Mouse (Mus musculus) thymus, adult 2 months (tissue): ENCODE measurements around the gene Ndufc1. TPM values are rescaled to one million over a fixed set of nuclear protein-coding genes. Genes with fewer than 3 reads are reported as not detected.
"Not testable (repeated sequence)": the region's sequence is repeated elsewhere in the genome, so short reads cannot be mapped to it uniquely, and the experiment has no call there.

Source experiments
- DNase-seq: peaks from one replicate; pipeline ENCODE4 v3.0.0; 2021
- H3K27ac ChIP-seq: fragments of 200-500 bp; 2 replicates; pipeline ENCODE4 v1.5.1; 2012; ENCODE audit warnings: low read length, control low read depth; ENCODE audit not compliant: control insufficient read depth, insufficient read depth
- H3K27me3 ChIP-seq: fragments of 200-500 bp; 2 replicates; pipeline ENCODE4 v1.6.1; 2012; ENCODE audit warnings: mild to moderate bottlenecking, low read length, moderate library complexity, mixed read lengths; ENCODE audit not compliant: control insufficient read depth, insufficient read depth
- H3K36me3 ChIP-seq: fragments of 200-500 bp; 2 replicates; pipeline ENCODE4 v1.6.1; 2012; ENCODE audit warnings: mild to moderate bottlenecking, low read length, moderate library complexity; ENCODE audit not compliant: control insufficient read depth, insufficient read depth
- H3K4me1 ChIP-seq: fragments of 200-500 bp; replicated peaks from 2 replicates; pipeline ENCODE4 v1.6.1; 2012; ENCODE audit warnings: low read length; ENCODE audit not compliant: control insufficient read depth, insufficient read depth
- H3K4me3 ChIP-seq: fragments of 200-500 bp; 2 replicates; pipeline ENCODE4 v1.5.1; 2012; ENCODE audit warnings: mild to moderate bottlenecking, low read length, control low read depth, moderate library complexity; ENCODE audit not compliant: control insufficient read depth, insufficient read depth
- CTCF ChIP-seq: fragments of 200-500 bp; IDR thresholded peaks from 2 replicates; pipeline ENCODE4 v1.5.1; 2012; ENCODE audit warnings: mild to moderate bottlenecking, control low read depth, low read length, moderate library complexity, borderline replicate concordance; ENCODE audit not compliant: control insufficient read depth, poor library complexity, insufficient read depth; ENCODE audit errors: extremely low read depth
- POLR2A ChIP-seq: fragments of 200-500 bp; IDR thresholded peaks from 2 replicates; pipeline ENCODE4 v1.6.1; 2012; ENCODE audit warnings: mild to moderate bottlenecking, low read length, control low read depth, moderate library complexity; ENCODE audit not compliant: control insufficient read depth, poor library complexity, insufficient read depth; ENCODE audit errors: extremely low read depth
- WGBS: fragments of 180-500 bp; shearing (Covaris S2); methylation state at CpG from one replicate; pipeline ENCODE4 v1.1.7; 2018; 5-methylcytosine and 5-hydroxymethylcytosine counted together
- polyA plus RNA-seq: library from polyadenylated mRNA; depleted of rRNA; stranded (reverse); fragments of >200 nt; gene quantifications from 2 replicates; pipeline ENCODE4 v1.2.3, GENCODE M21; 2012; rRNA removed

The Ndufc1 gene
- 152 and 169 TPM in 2 replicates for polyA plus RNA-seq

DNA sequence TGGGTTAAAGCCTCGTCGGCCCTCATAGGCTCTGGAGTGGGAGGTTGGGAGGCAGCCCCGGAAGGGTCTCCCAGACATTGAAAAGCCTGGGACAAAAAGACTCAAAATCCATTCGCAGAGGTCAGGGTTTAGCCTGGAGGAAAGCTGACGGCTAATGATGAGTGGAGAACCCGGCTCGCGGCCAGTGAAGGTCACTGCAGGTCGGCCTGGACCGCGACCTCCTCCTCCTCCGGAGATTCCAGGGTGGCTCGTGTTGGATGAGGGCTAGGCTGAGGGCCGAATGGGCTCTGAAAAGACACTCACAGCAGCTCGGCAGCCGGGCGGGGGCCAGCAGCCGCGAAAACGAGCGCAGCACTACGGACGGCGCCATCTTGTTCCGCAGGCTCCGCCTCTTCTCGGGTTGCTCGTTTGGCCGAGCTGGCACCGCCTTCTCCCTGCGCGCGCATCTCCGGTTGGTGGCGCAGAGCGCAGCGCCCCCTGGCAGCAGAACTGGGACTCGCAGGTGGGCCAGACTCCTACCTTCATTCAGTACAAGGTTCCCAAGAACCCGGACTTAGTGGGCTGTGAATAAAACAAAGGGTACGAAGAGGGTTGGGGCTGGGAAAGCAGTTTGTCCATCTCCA lies at the start of gene Ndufc1:
TSS of gene Ndufc1 (minus strand) at position 428 of the 623 bp plus-strand sequence.
- under 1% methylated on average over 40 of the region's 40 CpGs for WGBS
- Histone ChIP-seq H3K36me3 (no peaks in the 10 kb centered on the region), H3K4me1 (peaks cover 6% of the 10 kb centered on the region), H3K4me3 (peak within 1 kb of the TSS; percentile 79), H3K27ac (no peak within 1 kb of the TSS), H3K27me3 (no peaks in the 10 kb centered on the region)
- peak; percentile 97 for DNase-seq
- TF ChIP-seq POLR2A (peak; percentile 82; the same call in 1 of the 2 replicates), CTCF (peak; percentile 97)

DNA sequence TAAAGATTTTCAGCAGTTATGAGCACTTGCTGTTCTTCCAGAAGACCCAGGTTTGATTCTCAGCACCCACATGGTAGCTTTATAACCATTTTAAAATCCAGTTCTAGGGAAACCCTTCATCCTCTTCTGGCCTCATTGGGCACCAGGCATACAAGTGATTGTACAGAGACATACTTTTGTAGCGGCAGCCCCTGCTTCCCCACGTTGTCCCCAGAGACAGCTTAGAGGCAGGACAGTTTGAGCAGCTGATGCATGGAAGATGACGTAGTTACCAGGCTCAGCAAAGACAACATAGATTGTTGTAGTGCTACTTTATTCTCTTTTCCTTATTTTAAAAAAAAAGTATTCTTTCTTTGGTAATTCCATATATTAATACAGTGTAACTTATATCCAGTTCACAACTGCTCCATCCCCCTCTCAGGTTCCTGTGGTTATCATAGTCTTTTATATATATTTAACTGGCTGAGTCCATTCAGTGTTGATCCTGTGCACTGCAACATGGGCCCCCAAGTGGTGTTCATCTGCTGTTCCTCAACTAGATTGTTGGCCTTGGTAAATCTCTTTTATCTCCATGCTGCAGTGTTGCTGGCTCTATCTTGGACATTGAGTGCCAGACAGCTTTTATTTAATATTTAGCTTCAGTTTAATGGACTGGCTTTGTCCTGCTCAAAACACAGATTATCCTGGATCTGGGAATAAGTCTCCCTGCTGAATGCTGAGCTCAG lies 26.2 kb upstream of the Ndufc1 start:
- Histone ChIP-seq H3K27me3 (no peaks in the 10 kb centered on the region), H3K36me3 (peaks cover 19% of the 10 kb centered on the region), H3K27ac (no peak overlapping the region), H3K4me1 (no peaks in the 10 kb centered on the region), H3K4me3 (no peak overlapping the region)
- TF ChIP-seq POLR2A (no peak), CTCF (no peak)
- 92% methylated on average over 3 of the region's 3 CpGs for WGBS
- DNase-seq: no peak

DNA sequence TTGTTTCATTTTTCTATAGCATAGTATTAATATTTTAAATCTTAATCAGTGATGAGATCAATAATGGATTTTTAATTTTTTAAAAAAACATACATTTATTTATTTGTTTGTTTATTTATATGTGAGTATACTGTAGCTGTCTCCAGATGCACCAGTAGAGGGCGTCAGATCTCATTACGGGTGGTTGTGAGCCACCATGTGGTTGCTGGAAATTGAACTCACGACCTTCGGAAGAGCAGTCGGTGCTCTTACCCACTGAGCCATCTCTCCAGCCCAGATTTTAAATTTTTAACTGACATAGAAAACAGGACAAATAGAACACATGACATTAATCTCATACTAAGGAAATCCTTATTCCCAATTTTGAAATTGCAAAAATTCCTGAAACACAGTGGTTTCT lies 25.6 kb upstream of the Ndufc1 start:
- WGBS: 94% methylated on average over 5 of the region's 5 CpGs
- H3K36me3 ChIP-seq: peaks cover 14% of the 10 kb centered on the region
- H3K27ac ChIP-seq, H3K4me1 ChIP-seq, DNase-seq, H3K4me3 ChIP-seq, H3K27me3 ChIP-seq: not testable (repeated sequence)

DNA sequence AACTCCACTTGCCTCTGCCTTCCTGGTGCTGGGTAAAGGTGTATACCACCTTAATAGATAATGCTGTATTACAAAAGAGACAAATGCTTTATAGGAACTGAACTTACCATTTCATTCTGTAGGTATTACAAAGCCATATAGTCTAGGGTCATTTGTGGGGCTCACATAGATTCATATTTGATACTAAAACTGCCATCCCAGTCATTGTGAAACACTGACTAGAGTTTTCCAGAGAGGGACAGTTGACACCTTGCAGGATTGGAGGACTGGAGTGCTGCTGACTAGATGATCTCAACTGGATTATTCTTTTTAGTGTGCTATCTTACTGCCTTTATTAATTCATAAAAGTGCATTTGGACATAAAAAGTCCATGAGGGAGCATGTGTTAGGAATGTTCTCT lies 16.6 kb upstream of the Ndufc1 start:
- TF ChIP-seq POLR2A (no peak), CTCF (no peak)
- no peaks in the 10 kb centered on the region for H3K27me3 ChIP-seq

DNA sequence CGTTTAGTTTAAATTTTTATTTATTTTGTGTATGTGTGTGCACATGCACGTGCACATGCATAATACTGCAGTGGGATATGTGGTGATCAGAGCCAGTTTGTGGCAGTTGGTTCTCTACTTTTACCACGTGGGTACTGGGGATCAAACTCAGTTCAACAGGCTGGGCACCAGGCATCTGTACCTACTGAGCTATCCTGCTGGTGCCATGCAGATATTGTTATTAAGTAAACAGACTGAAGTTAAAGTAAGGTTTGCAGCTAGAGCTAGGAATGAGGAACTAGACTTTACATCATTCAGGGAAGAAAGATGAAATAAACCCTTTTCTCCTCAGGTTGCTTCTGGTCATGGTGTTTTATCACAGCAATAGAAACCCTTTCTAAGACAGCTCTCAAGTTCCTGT lies 13.1 kb upstream of the Ndufc1 start:
- no peaks in the 10 kb centered on the region for H3K36me3 ChIP-seq
- H3K27ac ChIP-seq: no peak overlapping the region
- H3K4me1 ChIP-seq: 0 out of 2 replicates have a peak, but pooled peaks cover 3% of the 10 kb centered on the region
- DNase-seq: no peak
- TF ChIP-seq CTCF: no peak
- TF ChIP-seq POLR2A: no peak
- H3K27me3 ChIP-seq: no peaks in the 10 kb centered on the region
- WGBS: 9% methylated on average over 3 of the region's 3 CpGs
- no peak overlapping the region for H3K4me3 ChIP-seq

More for the DNA sequence above, 16.6 kb upstream of the Ndufc1 start:
- no peak overlapping the region for H3K27ac ChIP-seq
- no peaks in the 10 kb centered on the region for H3K36me3 ChIP-seq
- no peak for DNase-seq
- H3K4me1 ChIP-seq: 0 out of 2 replicates have a peak, but pooled peaks cover 3% of the 10 kb centered on the region
- H3K4me3 ChIP-seq: no peak overlapping the region

DNA sequence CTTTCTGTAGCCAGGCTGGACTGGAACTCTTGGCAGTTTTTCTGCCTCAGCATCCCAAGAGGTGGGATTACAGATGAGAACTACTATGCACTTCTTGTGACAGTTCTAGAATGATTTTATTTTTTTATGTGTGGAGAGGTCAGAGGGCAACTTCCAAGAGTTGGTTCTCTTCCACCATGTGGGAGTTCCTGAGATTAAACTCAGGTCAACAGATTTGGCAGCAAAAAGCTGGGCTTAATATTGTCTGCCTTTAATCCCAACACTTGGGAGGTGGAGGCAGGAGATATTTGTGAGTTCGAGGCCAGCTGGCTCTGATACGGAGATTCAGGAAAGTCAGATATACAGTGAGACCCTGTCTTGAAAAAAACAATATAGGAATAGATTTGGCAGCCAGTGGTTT lies 9.2 kb upstream of the Ndufc1 start:
- Histone ChIP-seq H3K27me3 (no peaks in the 10 kb centered on the region), H3K27ac (no peak overlapping the region), H3K36me3 (no peaks in the 10 kb centered on the region), H3K4me1 (0 out of 2 replicates have a peak, but pooled peaks cover 5% of the 10 kb centered on the region), H3K4me3 (no peak overlapping the region)
- 81% methylated on average over 2 of the region's 2 CpGs for WGBS
- DNase-seq: no peak
- TF ChIP-seq POLR2A: no peak
- TF ChIP-seq CTCF: no peak
